Mouse (Mus musculus) heart, postnatal 0 days (tissue): ENCODE measurements at regions not wholly inside any gene's neighbourhood (a gene's known extent, or its start where the extent isn't known, plus 50 kb on each side); places are given as distances from the start of the nearest gene placed in this dataset.

ENCODE experiments used
- ATAC-seq: fragments of 200-750 bp; cut with Nextera tagmentation; 2 replicates; pipeline ENCODE4 v1.8.0; 2017; ENCODE audit warnings: low read depth, moderate number of reproducible peaks, moderate library complexity; ENCODE audit not compliant: insufficient read depth
- DNase-seq: peaks from one replicate; pipeline ENCODE4 v3.0.0-alpha.2; 2016; ENCODE audit warnings: low spot score
- H3K27ac ChIP-seq: fragments of 300-500 bp; sonication (generic); 2 replicates; pipeline ENCODE4 v1.5.1; 2014; ENCODE audit warnings: low read depth, mild to moderate bottlenecking
- H3K27me3 ChIP-seq: fragments of 300-500 bp; sonication (generic); 2 replicates; pipeline ENCODE4 v1.6.1; 2014; ENCODE audit warnings: low read length, mixed read lengths; ENCODE audit not compliant: control insufficient read depth, insufficient read depth
- H3K36me3 ChIP-seq: fragments of 300-500 bp; sonication (generic); replicated peaks from 2 replicates; pipeline ENCODE4 v1.6.1; 2014; ENCODE audit warnings: low read length, mixed read lengths; ENCODE audit not compliant: control insufficient read depth, insufficient read depth
- H3K4me1 ChIP-seq: fragments of 300-500 bp; sonication (generic); 2 replicates; pipeline ENCODE4 v1.6.1; 2014; ENCODE audit warnings: antibody characterized with exemption; ENCODE audit not compliant: control insufficient read depth, insufficient read depth
- H3K4me2 ChIP-seq: fragments of 300-500 bp; sonication (generic); 2 replicates; pipeline ENCODE4 v1.6.1; 2014; ENCODE audit warnings: low read depth, mild to moderate bottlenecking, low read length, moderate library complexity
- H3K4me3 ChIP-seq: fragments of 300-500 bp; sonication (generic); 2 replicates; pipeline ENCODE4 v1.5.1; 2014; ENCODE audit warnings: low read depth, low read length
- H3K9ac ChIP-seq: fragments of 300-500 bp; sonication (generic); replicated peaks from 2 replicates; pipeline ENCODE4 v1.6.1; 2014; ENCODE audit warnings: low read depth, low read length, mixed read lengths
- H3K9me3 ChIP-seq: fragments of 300-500 bp; sonication (generic); replicated peaks from 2 replicates; pipeline ENCODE4 v1.6.1; 2016; ENCODE audit warnings: low read length; ENCODE audit not compliant: control insufficient read depth
- CTCF ChIP-seq: IDR thresholded peaks from 2 replicates; pipeline ENCODE4 v1.5.1; 2016; ENCODE audit warnings: antibody characterized with exemption, control low read depth, low read depth
- EP300 ChIP-seq: IDR thresholded peaks from 2 replicates; pipeline ENCODE4 v1.6.1; 2016; ENCODE audit warnings: antibody characterized with exemption, low read depth
- WGBS: fragments of 180-500 bp; shearing (Covaris S2); extraction: QIAGEN DNeasy Blood & Tissue Kit; methylation state at CpG from one replicate; pipeline ENCODE4 v1.1.7; 2014; 5-methylcytosine and 5-hydroxymethylcytosine counted together

- H3K9ac ChIP-seq, result no peak overlapping the region
- H3K27me3 ChIP-seq, result no peaks in the 10 kb centered on the region
- no peak for TF ChIP-seq CTCF
- TF ChIP-seq EP300, result no peak
- ATAC-seq, result no peak
- WGBS, result 67% methylated on average over 8 of the region's 8 CpGs
- no peaks in the 10 kb centered on the region for H3K36me3 ChIP-seq
- no peaks in the 10 kb centered on the region for H3K4me1 ChIP-seq
- H3K4me3 ChIP-seq, result no peak overlapping the region
- no peaks in the 10 kb centered on the region for H3K9me3 ChIP-seq
- DNase-seq, result no peak
- H3K27ac ChIP-seq, result no peak overlapping the region
- no peak overlapping the region for H3K4me2 ChIP-seq
These were observed 217.9 kb downstream of the Gm12728 start for GRCm38 (mm10) chr4:106007334-106008190.

- Histone ChIP-seq H3K36me3 (no peaks in the 10 kb centered on the region), H3K4me3 (no peak overlapping the region), H3K9me3 (no peaks in the 10 kb centered on the region), H3K27me3 (no peaks in the 10 kb centered on the region), H3K9ac (no peak overlapping the region), H3K27ac (no peak overlapping the region), H3K4me2 (no peak overlapping the region), H3K4me1 (peaks cover 7% of the 10 kb centered on the region; the same call in 1 of the 2 replicates)
- ATAC-seq, result no peak
- 68% methylated on average over 6 of the region's 6 CpGs for WGBS
- TF ChIP-seq EP300 (no peak), CTCF (no peak)
- DNase-seq, result no peak
These were observed 227.5 kb downstream of the Gm12728 start for GRCm38 (mm10) chr4:106017065-106017646.

- no peak for ATAC-seq
These were observed 229.3 kb downstream of the Gm12728 start for GRCm38 (mm10) chr4:106018936-106019335.

GRCm38 (mm10) chr4:106020338-106020737, 230.7 kb downstream of the Gm12728 start:
- ATAC-seq (no peak), DNase-seq (no peak)
- no peak overlapping the region for H3K4me2 ChIP-seq
- peaks cover 7% of the 10 kb centered on the region; the same call in 1 of the 2 replicates for H3K4me1 ChIP-seq
- no peaks in the 10 kb centered on the region for H3K36me3 ChIP-seq
- no peaks in the 10 kb centered on the region for H3K9me3 ChIP-seq
- TF ChIP-seq EP300 (no peak), CTCF (no peak)
- H3K27ac ChIP-seq, result no peak overlapping the region
- H3K9ac ChIP-seq, result no peak overlapping the region
- H3K27me3 ChIP-seq, result no peaks in the 10 kb centered on the region
- 36% methylated on average over 4 of the region's 4 CpGs for WGBS
- no peak overlapping the region for H3K4me3 ChIP-seq

More at GRCm38 (mm10) chr4:106018936-106019335, 229.3 kb downstream of the Gm12728 start:
- Histone ChIP-seq H3K4me3 (no peak overlapping the region), H3K4me2 (no peak overlapping the region), H3K27me3 (no peaks in the 10 kb centered on the region), H3K9me3 (no peaks in the 10 kb centered on the region), H3K9ac (no peak overlapping the region), H3K4me1 (peaks cover 7% of the 10 kb centered on the region; the same call in 1 of the 2 replicates), H3K36me3 (no peaks in the 10 kb centered on the region), H3K27ac (no peak overlapping the region)
- no peak for TF ChIP-seq EP300
- TF ChIP-seq CTCF, result no peak
- no peak for DNase-seq
- WGBS, result 60% methylated on average over 4 of the region's 4 CpGs

GRCm38 (mm10) chr4:106024591-106024990, 234.9 kb downstream of the Gm12728 start:
- Histone ChIP-seq H3K27me3 (no peaks in the 10 kb centered on the region), H3K4me2 (no peak overlapping the region), H3K27ac (no peak overlapping the region), H3K9ac (no peak overlapping the region), H3K9me3 (no peaks in the 10 kb centered on the region), H3K4me3 (no peak overlapping the region), H3K36me3 (no peaks in the 10 kb centered on the region), H3K4me1 (peaks cover 7% of the 10 kb centered on the region; the same call in 1 of the 2 replicates)
- no peak for DNase-seq
- 93% methylated on average over 1 of the region's 1 CpGs for WGBS
- TF ChIP-seq CTCF (no peak), EP300 (no peak)
- ATAC-seq, result no peak
